Mouse (Mus musculus) spleen, adult 2 months (tissue): ENCODE measurements around the gene Adcy4.

Experiments used
- CTCF ChIP-seq: fragments of 200-500 bp; IDR thresholded peaks from 2 replicates; pipeline ENCODE4 v1.5.1; 2011; ENCODE audit warnings: mild to moderate bottlenecking, inconsistent platforms; ENCODE audit not compliant: insufficient read depth, insufficient read length, insufficient replicate concordance; ENCODE audit errors: extremely low read depth
- POLR2A ChIP-seq: fragments of 200-500 bp; IDR thresholded peaks from 2 replicates; pipeline ENCODE4 v1.6.1; 2011; ENCODE audit warnings: low read depth, low read length, inconsistent platforms

- TF ChIP-seq CTCF (no peak), POLR2A (no peak)
Observed at GRCm38 (mm10) chr14:55727889-55728685, 55.8 kb downstream of the Adcy4 start.
